Mouse (Mus musculus): ENCODE data around the gene E130309D02Rik. TPM values are rescaled to one million over a fixed set of nuclear protein-coding genes. Genes with fewer than 3 reads are reported as not detected.

The E130309D02Rik gene
- polyA plus RNA-seq, 1 experiment from 2014 or later, result 14.7 TPM

- TF ChIP-seq CTCF (IDR thresholded peaks at IDR 0.05; ENCODE audit: low read depth), result peak; percentile 51
Observed at GRCm38 (mm10) chr5:143298391-143298790, 16.8 kb downstream of the E130309D02Rik start.

GRCm38 (mm10) chr5:143297986-143298385 lies 17.2 kb downstream of the E130309D02Rik start:
- H3K9ac ChIP-seq (ENCODE audit: low read depth, low read length), result no peak overlapping the region
- ATAC-seq, result no peak
- H3K36me3 ChIP-seq (ENCODE audit: control insufficient read depth, insufficient read depth), result peaks cover 26% of the 10 kb centered on the region
- no peaks in the 10 kb centered on the region for H3K9me3 ChIP-seq (ENCODE audit: control insufficient read depth)
- H3K27ac ChIP-seq (ENCODE audit: low read depth, low read length), result no peak overlapping the region
- 84% methylated on average over 9 of the region's 9 CpGs for WGBS
- peaks cover 15% of the 10 kb centered on the region for H3K27me3 ChIP-seq (replicated peaks; ENCODE audit: control insufficient read depth, insufficient read depth, low read length)
- H3K4me1 ChIP-seq (replicated peaks; ENCODE audit: control insufficient read depth, insufficient read depth, low read length), result no peaks in the 10 kb centered on the region
- no peak overlapping the region for H3K4me2 ChIP-seq (replicated peaks; ENCODE audit: low read depth)
- no peak overlapping the region for H3K4me3 ChIP-seq (ENCODE audit: low read depth, low read length)
- no peak for TF ChIP-seq CTCF (IDR thresholded peaks at IDR 0.05; ENCODE audit: low read depth)

More at GRCm38 (mm10) chr5:143298391-143298790, 16.8 kb downstream of the E130309D02Rik start:
- no peak overlapping the region for H3K4me2 ChIP-seq (replicated peaks; ENCODE audit: low read depth)
- H3K27me3 ChIP-seq (replicated peaks; ENCODE audit: control insufficient read depth, insufficient read depth, low read length), result peaks cover 11% of the 10 kb centered on the region
- H3K4me3 ChIP-seq (ENCODE audit: low read depth, low read length), result no peak overlapping the region
- peaks cover 26% of the 10 kb centered on the region for H3K36me3 ChIP-seq (ENCODE audit: control insufficient read depth, insufficient read depth)
- no peaks in the 10 kb centered on the region for H3K4me1 ChIP-seq (replicated peaks; ENCODE audit: control insufficient read depth, insufficient read depth, low read length)
- 91% methylated on average over 7 of the region's 7 CpGs for WGBS
- H3K9me3 ChIP-seq (ENCODE audit: control insufficient read depth), result no peaks in the 10 kb centered on the region
- H3K27ac ChIP-seq (ENCODE audit: low read depth, low read length), result no peak overlapping the region
- no peak for ATAC-seq
- no peak overlapping the region for H3K9ac ChIP-seq (ENCODE audit: low read depth, low read length)

GRCm38 (mm10) chr5:143295330-143295729 lies 19.8 kb downstream of the E130309D02Rik start:
- no peak for ATAC-seq
- Histone ChIP-seq H3K36me3 (ENCODE audit: control insufficient read depth, insufficient read depth) (peaks cover 10% of the 10 kb centered on the region), H3K9ac (ENCODE audit: low read depth, low read length) (no peak overlapping the region), H3K4me2 (replicated peaks; ENCODE audit: low read depth) (no peak overlapping the region), H3K9me3 (ENCODE audit: control insufficient read depth) (no peaks in the 10 kb centered on the region), H3K4me1 (replicated peaks; ENCODE audit: control insufficient read depth, insufficient read depth, low read length) (no peaks in the 10 kb centered on the region), H3K27ac (ENCODE audit: low read depth, low read length) (no peak overlapping the region), H3K27me3 (replicated peaks; ENCODE audit: control insufficient read depth, insufficient read depth, low read length) (peaks cover 41% of the 10 kb centered on the region), H3K4me3 (ENCODE audit: low read depth, low read length) (no peak overlapping the region)
- no peak for TF ChIP-seq CTCF (IDR thresholded peaks at IDR 0.05; ENCODE audit: low read depth)
- 78% methylated on average over 2 of the region's 2 CpGs for WGBS

- no peak for ATAC-seq
- peak; percentile 57 for TF ChIP-seq CTCF (IDR thresholded peaks at IDR 0.05; ENCODE audit: low read depth)
- Histone ChIP-seq H3K27me3 (replicated peaks; ENCODE audit: control insufficient read depth, insufficient read depth, low read length) (peaks cover 42% of the 10 kb centered on the region), H3K4me2 (replicated peaks; ENCODE audit: low read depth) (no peak overlapping the region), H3K9me3 (ENCODE audit: control insufficient read depth) (no peaks in the 10 kb centered on the region), H3K4me1 (replicated peaks; ENCODE audit: control insufficient read depth, insufficient read depth, low read length) (no peaks in the 10 kb centered on the region), H3K9ac (ENCODE audit: low read depth, low read length) (no peak overlapping the region), H3K36me3 (ENCODE audit: control insufficient read depth, insufficient read depth) (peaks cover 5% of the 10 kb centered on the region; the same call in 1 of the 2 replicates), H3K4me3 (ENCODE audit: low read depth, low read length) (no peak overlapping the region), H3K27ac (ENCODE audit: low read depth, low read length) (no peak overlapping the region)
- WGBS, result 92% methylated on average over 3 of the region's 3 CpGs
Observed at GRCm38 (mm10) chr5:143294862-143295261, 20.3 kb downstream of the E130309D02Rik start.

- no peak within 1 kb of the TSS for H3K27ac ChIP-seq (ENCODE audit: low read depth, low read length)
- peak within 1 kb of the TSS; percentile 34 for H3K4me3 ChIP-seq (ENCODE audit: low read depth, low read length)
- H3K27me3 ChIP-seq (replicated peaks; ENCODE audit: control insufficient read depth, insufficient read depth, low read length), result peaks cover 55% of the 10 kb centered on the region
- H3K4me1 ChIP-seq (replicated peaks; ENCODE audit: control insufficient read depth, insufficient read depth, low read length), result no peaks in the 10 kb centered on the region
- no peaks in the 10 kb centered on the region for H3K9me3 ChIP-seq (ENCODE audit: control insufficient read depth)
- no peak for TF ChIP-seq CTCF (IDR thresholded peaks at IDR 0.05; ENCODE audit: low read depth)
- H3K4me2 ChIP-seq (replicated peaks; ENCODE audit: low read depth), result peak within 1 kb of the TSS; percentile 62
- no peak for ATAC-seq
- no peaks in the 10 kb centered on the region for H3K36me3 ChIP-seq (ENCODE audit: control insufficient read depth, insufficient read depth)
- H3K9ac ChIP-seq (ENCODE audit: low read depth, low read length), result no peak within 1 kb of the TSS
- 7% methylated on average over 28 of the region's 38 CpGs for WGBS
Observed at GRCm38 (mm10) chr5:143293404-143293803, 21.8 kb downstream of the E130309D02Rik start, which contains the start of gene Zfp853. TSS of gene Zfp853 (minus strand) at chr5:143293623.

- H3K9me3 ChIP-seq (ENCODE audit: control insufficient read depth), result no peaks in the 10 kb centered on the region
- H3K9ac ChIP-seq (ENCODE audit: low read depth, low read length), result no peak overlapping the region
- no peak overlapping the region for H3K27ac ChIP-seq (ENCODE audit: low read depth, low read length)
- H3K27me3 ChIP-seq (replicated peaks; ENCODE audit: control insufficient read depth, insufficient read depth, low read length), result peaks cover 60% of the 10 kb centered on the region
- TF ChIP-seq CTCF (IDR thresholded peaks at IDR 0.05; ENCODE audit: low read depth), result no peak
- WGBS, result under 1% methylated on average over 16 of the region's 19 CpGs
- peak overlapping the region; percentile 34 for H3K4me3 ChIP-seq (ENCODE audit: low read depth, low read length)
- H3K36me3 ChIP-seq (ENCODE audit: control insufficient read depth, insufficient read depth), result no peaks in the 10 kb centered on the region
- H3K4me2 ChIP-seq (replicated peaks; ENCODE audit: low read depth), result peak overlapping the region; percentile 62
- no peaks in the 10 kb centered on the region for H3K4me1 ChIP-seq (replicated peaks; ENCODE audit: control insufficient read depth, insufficient read depth, low read length)
- no peak for ATAC-seq
Observed at GRCm38 (mm10) chr5:143292879-143293278, 22.3 kb downstream of the E130309D02Rik start.

- H3K27me3 ChIP-seq (replicated peaks; ENCODE audit: control insufficient read depth, insufficient read depth, low read length), result peaks cover 69% of the 10 kb centered on the region
- H3K4me3 ChIP-seq (ENCODE audit: low read depth, low read length), result no peak overlapping the region
- H3K4me1 ChIP-seq (replicated peaks; ENCODE audit: control insufficient read depth, insufficient read depth, low read length), result no peaks in the 10 kb centered on the region
- H3K9me3 ChIP-seq (ENCODE audit: control insufficient read depth), result no peaks in the 10 kb centered on the region
- no peak for ATAC-seq
- H3K4me2 ChIP-seq (replicated peaks; ENCODE audit: low read depth), result no peak overlapping the region
- no peaks in the 10 kb centered on the region for H3K36me3 ChIP-seq (ENCODE audit: control insufficient read depth, insufficient read depth)
- TF ChIP-seq CTCF (IDR thresholded peaks at IDR 0.05; ENCODE audit: low read depth), result no peak
- H3K27ac ChIP-seq (ENCODE audit: low read depth, low read length), result no peak overlapping the region
- 76% methylated on average over 9 of the region's 9 CpGs for WGBS
- no peak overlapping the region for H3K9ac ChIP-seq (ENCODE audit: low read depth, low read length)
Observed at GRCm38 (mm10) chr5:143289299-143289698, 25.9 kb downstream of the E130309D02Rik start.
